Mouse (Mus musculus): Measurements from ENCODE around the gene Ccdc153. TPM values are rescaled to one million over a fixed set of nuclear protein-coding genes. Genes with fewer than 3 reads are reported as not detected.

Gene Ccdc153
- polyA plus RNA-seq (2015; fragmentation: Nextera tagmentation; extraction: Ambion mirVana), result not detected in 2 replicates

DNA sequence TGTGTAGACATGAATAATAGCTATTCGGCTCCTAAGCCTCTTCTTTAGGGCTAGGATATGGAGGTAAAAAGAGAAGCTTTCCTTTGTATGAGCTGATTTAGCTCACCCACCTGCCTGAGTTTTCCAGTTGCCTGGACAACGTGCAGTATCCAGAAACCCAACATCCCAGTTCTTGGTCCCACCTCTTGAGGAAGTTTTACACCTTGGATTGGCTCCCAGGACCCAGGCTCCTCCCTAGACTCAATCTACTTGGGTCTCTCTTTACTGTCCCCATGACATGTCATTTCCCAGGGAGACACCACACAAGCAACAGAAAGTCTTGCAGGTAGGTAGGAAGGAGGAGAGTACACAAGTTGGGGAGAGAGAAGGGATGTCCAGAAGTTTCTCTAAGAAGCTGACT is at the start of gene Ccdc153:
Gene Ccdc153 (plus strand): TSS at position 278 of the 400 bp plus-strand sequence.
- WGBS, result 51% methylated on average over 2 of the region's 2 CpGs
- no peaks in the 10 kb centered on the region for H3K27me3 ChIP-seq (replicated peaks)
- no peak within 1 kb of the TSS for H3K4me3 ChIP-seq (replicated peaks)
- no peak within 1 kb of the TSS for H3K9ac ChIP-seq (replicated peaks)
- H3K9me3 ChIP-seq (replicated peaks), result no peaks in the 10 kb centered on the region
- H3K36me3 ChIP-seq, result no peaks in the 10 kb centered on the region
- no peak within 1 kb of the TSS for H3K27ac ChIP-seq (replicated peaks)
- H3K4me2 ChIP-seq, result no peak within 1 kb of the TSS
- ATAC-seq (ENCODE audit: low FRiP score), result no peak
- H3K4me1 ChIP-seq, result 0 out of 2 replicates have a peak, but pooled peaks cover 5% of the 10 kb centered on the region

DNA sequence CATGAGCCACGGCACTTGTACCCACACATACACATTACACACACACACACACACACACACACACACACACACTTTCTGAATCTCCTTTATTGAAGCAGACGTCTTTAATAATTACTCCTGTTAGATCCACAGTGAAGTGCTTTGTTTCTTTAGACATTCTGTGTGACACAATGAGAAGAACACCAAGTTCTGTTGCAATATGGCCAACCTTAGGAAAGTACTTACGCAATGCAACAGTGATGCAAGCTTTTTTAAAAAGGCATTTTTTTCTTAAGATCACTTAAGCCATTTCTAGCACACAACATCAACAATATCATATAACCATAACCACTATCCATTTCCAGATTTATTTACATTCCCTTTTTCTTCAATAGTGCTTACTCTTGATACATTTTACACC is 49.3 kb upstream of the Ccdc153 start:
- ATAC-seq (ENCODE audit: low FRiP score), result no peak

DNA sequence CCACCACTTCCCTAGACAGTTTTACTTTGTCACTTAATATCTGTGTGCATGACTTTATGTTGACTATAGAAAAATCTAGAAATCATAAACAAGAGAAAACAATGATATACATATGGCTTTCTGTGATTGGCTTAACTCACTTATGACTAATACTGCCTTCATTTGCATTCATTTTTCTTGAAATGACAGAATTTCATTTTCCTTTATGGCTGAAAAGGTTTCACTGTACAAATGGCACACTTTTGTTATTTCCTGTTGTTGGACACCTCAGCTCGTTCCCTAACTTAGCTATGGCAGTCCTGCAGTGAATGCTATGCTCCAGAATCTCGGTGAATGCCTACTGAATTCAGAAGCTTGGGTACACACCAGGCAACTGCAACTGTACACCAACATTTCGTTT is 48.2 kb upstream of the Ccdc153 start:
- Histone ChIP-seq H3K4me2 (no peak overlapping the region), H3K27me3 (replicated peaks) (no peaks in the 10 kb centered on the region), H3K9ac (replicated peaks) (no peak overlapping the region), H3K9me3 (replicated peaks) (no peaks in the 10 kb centered on the region), H3K36me3 (peaks cover 3% of the 10 kb centered on the region), H3K4me1 (peaks cover 11% of the 10 kb centered on the region; the same call in 1 of the 2 replicates), H3K4me3 (replicated peaks) (no peak overlapping the region), H3K27ac (replicated peaks) (no peak overlapping the region)
- no peak for ATAC-seq (ENCODE audit: low FRiP score)
- WGBS, result 90% methylated on average over 3 of the region's 3 CpGs

More for the DNA sequence above, 49.3 kb upstream of the Ccdc153 start:
- Histone ChIP-seq H3K4me2 (no peak overlapping the region), H3K36me3 (no peaks in the 10 kb centered on the region), H3K27me3 (replicated peaks) (no peaks in the 10 kb centered on the region), H3K4me1 (peaks cover 11% of the 10 kb centered on the region; the same call in 1 of the 2 replicates), H3K9me3 (replicated peaks) (no peaks in the 10 kb centered on the region), H3K4me3 (replicated peaks) (no peak overlapping the region), H3K27ac (replicated peaks) (no peak overlapping the region), H3K9ac (replicated peaks) (no peak overlapping the region)
- 89% methylated on average over 3 of the region's 3 CpGs for WGBS

DNA sequence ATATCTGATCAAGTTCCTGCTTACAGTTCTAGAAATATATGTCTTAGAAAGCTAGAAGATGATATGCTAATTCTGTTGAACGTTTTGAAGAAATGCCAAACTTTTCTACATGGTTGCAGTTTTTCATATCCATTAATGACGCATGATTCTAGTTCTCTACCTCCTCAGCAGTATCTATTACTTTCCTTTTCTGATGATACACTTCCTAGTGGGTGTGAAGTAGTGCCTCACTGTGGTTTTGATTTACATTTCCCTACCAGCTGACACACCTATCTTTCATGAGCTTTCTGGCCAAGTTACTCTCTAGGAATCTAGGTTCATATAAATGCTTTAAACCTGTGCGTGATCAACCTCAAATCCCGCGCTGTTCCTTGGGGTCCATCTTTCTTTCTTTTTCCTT is 47.7 kb upstream of the Ccdc153 start:
- Histone ChIP-seq H3K4me1 (peaks cover 7% of the 10 kb centered on the region; the same call in 1 of the 2 replicates), H3K9ac (replicated peaks) (no peak overlapping the region), H3K27ac (replicated peaks) (no peak overlapping the region), H3K9me3 (replicated peaks) (no peaks in the 10 kb centered on the region), H3K27me3 (replicated peaks) (no peaks in the 10 kb centered on the region), H3K4me2 (no peak overlapping the region), H3K36me3 (peaks cover 8% of the 10 kb centered on the region), H3K4me3 (replicated peaks) (no peak overlapping the region)
- WGBS, result 95% methylated on average over 5 of the region's 5 CpGs
- ATAC-seq (ENCODE audit: low FRiP score), result no peak

DNA sequence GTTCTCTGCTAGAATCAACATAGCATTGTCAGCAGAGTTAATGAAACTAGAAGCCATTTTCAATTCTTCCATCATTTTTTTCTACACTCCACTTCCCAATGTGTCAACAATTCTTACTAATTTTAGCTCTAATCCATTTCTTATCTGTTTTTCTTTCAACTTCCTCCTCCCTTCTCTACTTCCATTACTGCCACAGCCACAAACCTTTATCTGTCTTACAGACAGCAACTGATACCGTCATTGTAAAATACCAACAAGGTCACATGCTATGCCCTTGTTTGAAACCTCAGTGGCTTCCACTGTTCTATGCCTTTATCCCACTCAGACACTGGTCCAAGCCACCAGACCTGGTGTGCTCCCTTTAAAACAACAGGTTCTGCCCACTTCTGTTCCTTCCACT is 46.5 kb upstream of the Ccdc153 start:
- ATAC-seq (ENCODE audit: low FRiP score), result no peak
- H3K27me3 ChIP-seq (replicated peaks), result no peaks in the 10 kb centered on the region
- H3K9ac ChIP-seq (replicated peaks), result no peak overlapping the region
- H3K36me3 ChIP-seq, result peaks cover 14% of the 10 kb centered on the region
- H3K4me1 ChIP-seq, result no peaks in the 10 kb centered on the region
- no peak overlapping the region for H3K4me3 ChIP-seq (replicated peaks)
- no peaks in the 10 kb centered on the region for H3K9me3 ChIP-seq (replicated peaks)
- no peak overlapping the region for H3K4me2 ChIP-seq
- WGBS, result 89% methylated on average over 1 of the region's 1 CpGs
- H3K27ac ChIP-seq (replicated peaks), result no peak overlapping the region

DNA sequence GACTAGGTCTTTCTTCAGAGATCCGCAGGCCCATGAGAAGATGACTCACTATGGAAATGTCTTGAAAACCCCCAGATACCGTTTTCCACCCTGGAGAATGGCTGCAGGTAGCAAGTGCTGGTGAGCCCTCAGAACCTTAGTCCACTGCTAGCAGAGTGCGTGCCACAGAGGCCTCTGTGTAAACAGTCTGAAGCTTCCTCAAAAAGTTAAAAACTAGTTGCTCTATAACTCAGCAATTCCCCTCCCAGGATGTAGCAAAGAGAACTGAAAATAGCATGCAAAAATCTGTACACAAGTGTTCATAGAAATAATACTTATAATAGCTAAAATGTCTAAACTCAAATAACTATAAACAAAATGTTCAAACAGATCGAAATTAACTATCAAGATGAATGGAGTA is 44.1 kb upstream of the Ccdc153 start:
- no peak overlapping the region for H3K4me3 ChIP-seq (replicated peaks)
- H3K4me1 ChIP-seq, result no peaks in the 10 kb centered on the region
- ATAC-seq (ENCODE audit: low FRiP score), result no peak
- H3K36me3 ChIP-seq, result peaks cover 28% of the 10 kb centered on the region
- no peak overlapping the region for H3K27ac ChIP-seq (replicated peaks)
- no peaks in the 10 kb centered on the region for H3K27me3 ChIP-seq (replicated peaks)
- H3K9ac ChIP-seq (replicated peaks), result no peak overlapping the region
- no peak overlapping the region for H3K4me2 ChIP-seq
- H3K9me3 ChIP-seq (replicated peaks), result no peaks in the 10 kb centered on the region
- 94% methylated on average over 4 of the region's 4 CpGs for WGBS

DNA sequence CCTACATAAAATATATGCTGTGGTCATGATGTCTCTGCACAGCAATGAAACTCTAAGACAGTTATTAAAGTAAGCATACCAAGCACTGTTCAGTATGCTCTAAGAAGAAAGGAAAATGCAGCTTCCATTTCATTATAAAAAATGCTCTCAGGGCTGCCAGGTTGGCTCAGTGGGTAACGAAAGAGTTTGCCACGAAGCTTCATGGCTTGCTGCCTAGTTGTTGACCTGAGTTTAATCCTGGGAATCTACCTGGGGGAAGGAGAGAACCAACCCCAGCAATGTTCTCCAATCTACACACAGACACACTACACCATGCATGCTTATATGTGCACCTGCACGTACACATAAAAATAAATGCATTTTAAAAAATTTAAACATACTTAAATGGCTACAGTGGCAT is 41.3 kb upstream of the Ccdc153 start:
- H3K4me2 ChIP-seq, result no peak overlapping the region
- 88% methylated on average over 3 of the region's 3 CpGs for WGBS

DNA sequence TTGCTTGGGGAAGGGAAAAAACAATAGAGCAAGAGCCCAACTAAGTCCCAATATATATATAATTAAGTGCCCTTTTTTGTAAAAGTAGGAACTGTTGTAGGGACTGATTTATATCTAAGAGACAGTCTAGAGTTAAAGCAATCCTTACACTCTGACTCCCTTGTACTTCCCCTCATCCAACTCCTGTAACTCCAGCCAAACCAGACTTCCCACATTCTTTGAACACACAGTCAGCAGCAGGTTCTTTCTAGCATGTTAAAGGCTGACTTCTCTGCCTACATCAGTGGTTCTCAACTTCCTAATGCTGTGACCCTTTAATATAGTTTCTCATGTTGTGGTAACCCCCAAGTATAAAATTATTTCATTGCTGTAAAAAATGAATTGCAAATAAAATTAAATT is 40.9 kb upstream of the Ccdc153 start:
- Histone ChIP-seq H3K36me3 (peaks cover 28% of the 10 kb centered on the region), H3K9me3 (replicated peaks) (no peaks in the 10 kb centered on the region)

More for the DNA sequence above, 41.3 kb upstream of the Ccdc153 start:
- peaks cover 28% of the 10 kb centered on the region for H3K36me3 ChIP-seq
- no peaks in the 10 kb centered on the region for H3K4me1 ChIP-seq
- no peaks in the 10 kb centered on the region for H3K27me3 ChIP-seq (replicated peaks)
- no peaks in the 10 kb centered on the region for H3K9me3 ChIP-seq (replicated peaks)
- H3K9ac ChIP-seq (replicated peaks), result no peak overlapping the region
- no peak for ATAC-seq (ENCODE audit: low FRiP score)
- H3K27ac ChIP-seq (replicated peaks), result no peak overlapping the region
- H3K4me3 ChIP-seq (replicated peaks), result no peak overlapping the region

DNA sequence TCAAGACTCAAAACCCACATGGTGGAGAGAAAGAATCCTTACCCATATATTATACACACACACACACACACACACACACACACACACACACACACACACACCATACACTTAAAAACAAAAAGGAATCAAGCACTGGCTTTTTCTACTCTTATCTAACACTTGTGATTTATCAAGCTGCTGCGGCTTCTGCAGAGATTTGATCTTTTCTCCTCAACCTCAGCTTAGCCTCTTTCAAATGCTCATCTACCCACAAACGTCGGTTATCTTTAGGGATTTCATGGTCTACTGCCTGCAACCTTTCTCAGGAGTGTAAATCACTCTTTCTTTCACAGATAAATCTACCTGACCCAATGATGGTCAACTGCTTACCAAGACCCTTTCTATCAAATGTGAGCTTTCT is 40.0 kb upstream of the Ccdc153 start:
- H3K4me1 ChIP-seq, result no peaks in the 10 kb centered on the region

More for the DNA sequence above, 40.9 kb upstream of the Ccdc153 start:
- Histone ChIP-seq H3K27ac (replicated peaks) (no peak overlapping the region), H3K4me2 (no peak overlapping the region), H3K4me1 (no peaks in the 10 kb centered on the region), H3K9ac (replicated peaks) (no peak overlapping the region), H3K27me3 (replicated peaks) (no peaks in the 10 kb centered on the region), H3K4me3 (replicated peaks) (no peak overlapping the region)
- ATAC-seq (ENCODE audit: low FRiP score), result no peak

DNA sequence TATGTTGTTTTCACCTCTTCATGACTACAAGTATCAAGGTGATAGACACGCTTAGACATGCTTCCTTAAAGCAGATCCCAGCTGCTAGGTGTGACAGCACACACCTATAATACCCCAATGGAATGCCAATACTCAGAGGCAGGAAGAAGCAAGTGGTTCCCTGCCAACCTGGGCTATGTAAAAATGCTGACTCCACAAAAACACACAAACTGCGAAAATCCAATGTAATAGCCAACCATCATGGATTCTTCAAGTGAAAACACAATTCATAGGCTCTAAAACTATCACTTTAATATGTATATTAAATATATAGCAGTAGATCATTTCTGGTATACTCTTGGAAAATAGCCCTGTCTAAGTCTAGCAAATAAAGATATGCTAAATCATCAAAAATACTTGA is 32.6 kb upstream of the Ccdc153 start:
- H3K27me3 ChIP-seq (replicated peaks), result no peaks in the 10 kb centered on the region
- H3K4me3 ChIP-seq (replicated peaks), result no peak overlapping the region
- no peaks in the 10 kb centered on the region for H3K36me3 ChIP-seq
- no peak overlapping the region for H3K27ac ChIP-seq (replicated peaks)
- H3K9me3 ChIP-seq (replicated peaks), result no peaks in the 10 kb centered on the region
- 95% methylated on average over 2 of the region's 2 CpGs for WGBS
- H3K4me1 ChIP-seq, result no peaks in the 10 kb centered on the region
- ATAC-seq (ENCODE audit: low FRiP score), result no peak
- no peak overlapping the region for H3K9ac ChIP-seq (replicated peaks)
- no peak overlapping the region for H3K4me2 ChIP-seq

More for the DNA sequence above, 40.0 kb upstream of the Ccdc153 start:
- no peak overlapping the region for H3K27ac ChIP-seq (replicated peaks)
- H3K4me2 ChIP-seq, result no peak overlapping the region
- no peaks in the 10 kb centered on the region for H3K9me3 ChIP-seq (replicated peaks)
- ATAC-seq (ENCODE audit: low FRiP score), result no peak
- no peak overlapping the region for H3K9ac ChIP-seq (replicated peaks)
- 81% methylated on average over 3 of the region's 3 CpGs for WGBS
- no peak overlapping the region for H3K4me3 ChIP-seq (replicated peaks)
- no peaks in the 10 kb centered on the region for H3K27me3 ChIP-seq (replicated peaks)
- H3K36me3 ChIP-seq, result peaks cover 28% of the 10 kb centered on the region

DNA sequence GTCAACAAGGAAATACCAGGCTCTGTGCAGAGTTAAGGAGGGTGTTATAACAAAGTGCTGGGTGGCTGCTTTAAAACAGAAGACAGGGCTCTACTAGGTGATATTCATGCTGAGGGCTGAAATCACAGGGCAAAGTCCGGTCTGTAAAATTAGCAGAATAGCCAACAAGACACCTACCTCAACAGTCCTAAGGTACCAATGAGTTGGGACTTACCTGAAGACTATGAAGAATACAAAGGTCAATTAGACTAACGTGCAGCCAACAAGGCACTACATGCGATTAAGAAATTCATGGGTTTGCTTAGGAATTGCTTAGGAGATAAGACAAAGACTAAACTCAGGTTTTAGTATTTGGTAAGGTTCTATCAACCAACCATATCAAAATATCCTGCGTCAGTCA is 31.1 kb upstream of the Ccdc153 start:
- ATAC-seq (ENCODE audit: low FRiP score), result no peak
- Histone ChIP-seq H3K27ac (replicated peaks) (no peak overlapping the region), H3K4me3 (replicated peaks) (no peak overlapping the region), H3K9ac (replicated peaks) (no peak overlapping the region), H3K36me3 (no peaks in the 10 kb centered on the region), H3K9me3 (replicated peaks) (no peaks in the 10 kb centered on the region), H3K27me3 (replicated peaks) (no peaks in the 10 kb centered on the region), H3K4me1 (no peaks in the 10 kb centered on the region), H3K4me2 (no peak overlapping the region)
- WGBS, result 98% methylated on average over 4 of the region's 4 CpGs

DNA sequence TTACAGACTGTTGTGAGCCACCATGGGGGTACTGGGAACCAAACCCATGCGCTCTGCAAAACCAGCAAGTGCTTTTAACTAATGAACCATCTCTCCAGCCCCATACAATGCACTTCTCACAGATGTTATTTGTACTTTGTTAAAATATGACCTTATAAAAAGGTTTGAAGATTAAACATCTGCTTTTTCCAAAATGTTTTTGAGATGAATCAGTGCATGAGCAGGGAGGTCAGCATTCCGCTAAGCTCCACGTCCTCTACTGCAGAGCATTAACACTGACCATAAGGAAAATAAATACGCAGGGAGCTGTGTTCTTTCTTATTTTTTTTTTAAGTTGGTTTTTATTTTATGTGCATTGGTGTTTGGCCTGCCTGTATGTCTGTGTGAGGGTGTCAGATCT is 28.1 kb upstream of the Ccdc153 start:
- Histone ChIP-seq H3K27ac (replicated peaks) (no peak overlapping the region), H3K9me3 (replicated peaks) (no peaks in the 10 kb centered on the region), H3K36me3 (no peaks in the 10 kb centered on the region), H3K27me3 (replicated peaks) (no peaks in the 10 kb centered on the region), H3K4me2 (no peak overlapping the region), H3K4me3 (replicated peaks) (no peak overlapping the region), H3K4me1 (no peaks in the 10 kb centered on the region), H3K9ac (replicated peaks) (no peak overlapping the region)
- ATAC-seq (ENCODE audit: low FRiP score), result no peak
- WGBS, result 94% methylated on average over 4 of the region's 4 CpGs

DNA sequence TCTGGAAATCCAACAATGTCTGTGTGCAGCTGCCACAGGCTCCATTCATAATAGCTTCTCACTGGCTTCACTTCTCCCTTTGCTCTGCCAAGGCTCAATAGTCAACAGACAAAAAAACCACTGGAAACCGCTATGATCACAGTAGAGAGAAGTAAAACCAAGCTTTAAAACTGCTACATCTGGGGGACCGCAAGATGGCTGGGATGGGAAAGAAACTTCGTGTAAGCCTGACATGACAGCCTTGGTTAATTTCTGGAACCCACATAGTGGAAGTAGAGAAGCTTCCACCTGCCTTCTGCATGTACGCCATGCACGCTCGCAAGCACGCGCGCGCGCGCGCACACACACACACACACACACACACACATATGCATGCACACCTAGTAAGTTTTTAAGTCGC is 26.9 kb upstream of the Ccdc153 start:
- no peak for ATAC-seq (ENCODE audit: low FRiP score)
- Histone ChIP-seq H3K9ac (replicated peaks) (no peak overlapping the region), H3K4me3 (replicated peaks) (no peak overlapping the region), H3K4me1 (no peaks in the 10 kb centered on the region), H3K4me2 (no peak overlapping the region), H3K27me3 (replicated peaks) (no peaks in the 10 kb centered on the region), H3K27ac (replicated peaks) (no peak overlapping the region), H3K9me3 (replicated peaks) (no peaks in the 10 kb centered on the region), H3K36me3 (no peaks in the 10 kb centered on the region)
- WGBS, result 96% methylated on average over 14 of the region's 14 CpGs

Measured in neural tube, embryonic 15.5 days (tissue).